ENCODE assay signal across 8 mouse cellular contexts in genomic region chr2:58566049-58566409, GRCm38 (mm10). TPM values are rescaled to one million over a fixed set of nuclear protein-coding genes. Genes with fewer than 3 reads are reported as not detected.
A peak's percentile ranks its signal among the peaks of the same experiment; 100 is the strongest.
DNase-seq lines count a peak whose midpoint lies in the region; ATAC-seq and TF ChIP-seq lines count a peak whose summit lies in the region.

No protein-coding gene starts in this region.

- no peaks in the 10 kb centered on the region for H3K9me3 ChIP-seq in forebrain, embryonic 15.5 days
- no peaks in the 10 kb centered on the region for H3K9me3 ChIP-seq in kidney, postnatal 0 days (replicated peaks; ENCODE audit: low read length)
- H3K9me3 ChIP-seq in neural tube, embryonic 13.5 days, result no peaks in the 10 kb centered on the region

- no peaks in the 10 kb centered on the region for H3K36me3 ChIP-seq in forebrain, embryonic 15.5 days
- no peaks in the 10 kb centered on the region for H3K36me3 ChIP-seq in kidney, postnatal 0 days (ENCODE audit: insufficient read depth, low read length)
- no peaks in the 10 kb centered on the region for H3K36me3 ChIP-seq in neural tube, embryonic 13.5 days

- ATAC-seq in forebrain, embryonic 15.5 days (replicated peaks), result no peak
- ATAC-seq in kidney, postnatal 0 days (replicated peaks; ENCODE audit: low FRiP score, low read depth), result no peak
- ATAC-seq in neural tube, embryonic 13.5 days (ENCODE audit: low read depth), result no peak

- peaks cover 49% of the 10 kb centered on the region for H3K4me1 ChIP-seq in forebrain, embryonic 15.5 days
- peaks cover 20% of the 10 kb centered on the region for H3K4me1 ChIP-seq in kidney, postnatal 0 days (replicated peaks; ENCODE audit: insufficient read depth, low read length)
- peaks cover 62% of the 10 kb centered on the region for H3K4me1 ChIP-seq in neural tube, embryonic 13.5 days (replicated peaks)

- peak overlapping the region; percentile 70 for H3K4me3 ChIP-seq in layer of hippocampus, adult 2 months
- H3K4me3 ChIP-seq in forebrain, embryonic 15.5 days, result peak overlapping the region; percentile 81
- H3K4me3 ChIP-seq in kidney, postnatal 0 days (replicated peaks; ENCODE audit: low read depth, low read length), result peak overlapping the region; percentile 90
- peak overlapping the region; percentile 90 for H3K4me3 ChIP-seq in neural tube, embryonic 13.5 days

- H3K27ac ChIP-seq in layer of hippocampus, adult 2 months, result peak overlapping the region; percentile 96
- H3K27ac ChIP-seq in forebrain, embryonic 15.5 days (replicated peaks), result peak overlapping the region; percentile 97
- H3K27ac ChIP-seq in kidney, postnatal 0 days, result peak overlapping the region; percentile 96
- peak overlapping the region; percentile 99 for H3K27ac ChIP-seq in neural tube, embryonic 13.5 days (replicated peaks)

- DNase-seq in layer of hippocampus, adult 2 months (ENCODE audit: low spot score in 2 of 2), result no peak
- no peak for DNase-seq in layer of hippocampus, adult 11-12 months (ENCODE audit: low spot score)
- DNase-seq in brain, adult 2 months (ENCODE audit: low read depth, low spot score), result peak; percentile 70
- peak; percentile 77 for DNase-seq in kidney, postnatal 0 days (ENCODE audit: low spot score)
- DNase-seq in thymus, postnatal 36 days, result no peak
- no peak for DNase-seq in spleen, postnatal 4 days (ENCODE audit: low spot score in 2 of 2)

- peak overlapping the region; percentile 96 for H3K9ac ChIP-seq in forebrain, embryonic 15.5 days (replicated peaks)
- H3K9ac ChIP-seq in kidney, postnatal 0 days (ENCODE audit: low read depth, low read length), result peak overlapping the region; percentile 94
- H3K9ac ChIP-seq in neural tube, embryonic 13.5 days, result peak overlapping the region; percentile 97

- no peak for TF ChIP-seq CTCF in layer of hippocampus, adult 2 months (conservative IDR thresholded peaks at IDR 0.05)
- no peak for TF ChIP-seq CTCF in kidney, postnatal 0 days (IDR thresholded peaks at IDR 0.05; ENCODE audit: low read depth)

- WGBS in forebrain, embryonic 15.5 days, result 2% methylated on average over 6 of the region's 6 CpGs
- 2% methylated on average over 6 of the region's 6 CpGs for WGBS in kidney, postnatal 0 days
- 0% methylated on average over 6 of the region's 6 CpGs for WGBS in neural tube, embryonic 13.5 days

- peak overlapping the region; percentile 56 for H3K4me2 ChIP-seq in forebrain, embryonic 15.5 days (replicated peaks)
- H3K4me2 ChIP-seq in kidney, postnatal 0 days (ENCODE audit: low read length), result peak overlapping the region; percentile 64
- H3K4me2 ChIP-seq in neural tube, embryonic 13.5 days, result peak overlapping the region; percentile 77

- no peaks in the 10 kb centered on the region for H3K27me3 ChIP-seq in forebrain, embryonic 15.5 days
- no peaks in the 10 kb centered on the region for H3K27me3 ChIP-seq in kidney, postnatal 0 days (ENCODE audit: insufficient read depth, low read length)
- no peaks in the 10 kb centered on the region for H3K27me3 ChIP-seq in neural tube, embryonic 13.5 days

RNA-seq across cellular contexts. Expression of gene Acvr1, which starts 0.9 kb away (rescaled TPM):
- 10 to 100 TPM; 46.0 to 48.2 TPM for total RNA-seq in layer of hippocampus, adult 2 months (2021)
- 7.4 and 7.9 TPM in 2 replicates for polyA plus RNA-seq in forebrain, embryonic 15.5 days (2015; fragmentation: Nextera tagmentation; extraction: Ambion mirVana)
- polyA plus RNA-seq in kidney, postnatal 0 days (2015; fragmentation: Nextera tagmentation; extraction: Ambion mirVana), result 5.4 and 5.5 TPM in 2 replicates
- polyA plus RNA-seq in neural tube, embryonic 13.5 days (2015; fragmentation: Nextera tagmentation; extraction: Ambion mirVana), result 4.4 and 5.4 TPM in 2 replicates

RNA-seq across cellular contexts. Expression of gene Upp2, which starts 1.1 kb away (rescaled TPM):
- total RNA-seq in layer of hippocampus, adult 2 months (2021), result 10 to 100 TPM; 32.7 to 38.5 TPM
- polyA plus RNA-seq in forebrain, embryonic 15.5 days (2015; fragmentation: Nextera tagmentation; extraction: Ambion mirVana), result 14.4 and 16.1 TPM in 2 replicates
- polyA plus RNA-seq in kidney, postnatal 0 days (2015; fragmentation: Nextera tagmentation; extraction: Ambion mirVana), result 9.6 and 10.4 TPM in 2 replicates
- 10.5 and 13.1 TPM in 2 replicates for polyA plus RNA-seq in neural tube, embryonic 13.5 days (2015; fragmentation: Nextera tagmentation; extraction: Ambion mirVana)

Comparison
In these comparisons a context has a peak if more than half of its experiments do, and no peak if none do; other contexts are left out.
1. DNase-seq: peak in brain, adult 2 months (single experiment) and kidney, postnatal 0 days (single experiment); none in layer of hippocampus, adult 2 months (0 of 2), layer of hippocampus, adult 11-12 months (single experiment), thymus, postnatal 36 days (0 of 2) and spleen, postnatal 4 days (0 of 2).
2. Peak in every context shown above with its lines, with median percentiles within 50 percentile points of each other: H3K27ac ChIP-seq, H3K4me3 ChIP-seq, H3K4me2 ChIP-seq and H3K9ac ChIP-seq.